Mouse (Mus musculus) colon, adult 2 months (tissue): ENCODE data around the gene Iqcf5. TPM values are rescaled to one million over a fixed set of nuclear protein-coding genes. Genes with fewer than 3 reads are reported as not detected.

Source experiments
- polyA plus RNA-seq: library from polyadenylated mRNA; depleted of rRNA; stranded (reverse); fragments of >200 nt; gene quantifications from 2 replicates; pipeline ENCODE4 v1.2.3, GENCODE M21; 2012; rRNA removed

Iqcf5 gene
- polyA plus RNA-seq = not detected in 2 replicates

GRCm38 (mm10) chr9:106514273-106514672 lies at the start of gene Iqcf5:
Gene Iqcf5 (plus strand): TSS chr9:106514573.

GRCm38 (mm10) chr9:106465571-106466200 lies 48.7 kb upstream of the Iqcf5 start, which contains the start of gene Gpr62:
Gene Gpr62 (minus strand): TSS chr9:106465938.

DNA sequence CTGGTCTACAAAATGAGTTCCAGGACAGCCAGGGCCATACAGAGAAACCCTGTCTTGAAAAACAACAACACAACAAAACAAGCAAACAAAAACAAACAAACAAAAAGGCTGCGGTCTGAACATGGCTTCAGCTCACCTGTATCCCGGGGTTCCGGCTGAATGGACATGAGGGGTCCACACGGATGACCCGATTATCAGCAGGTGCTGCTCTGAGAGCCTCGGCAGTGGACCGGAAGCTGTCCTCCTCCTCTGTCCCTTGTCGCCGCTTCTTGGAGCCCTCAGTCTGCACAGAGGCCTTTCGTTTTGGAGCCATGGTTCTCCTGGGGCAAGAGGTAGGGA lies 38.7 kb upstream of the Iqcf5 start, which contains the start of gene Rrp9:
TSS of gene Rrp9 (plus strand) at position 301 of the 339 bp plus-strand sequence.

DNA sequence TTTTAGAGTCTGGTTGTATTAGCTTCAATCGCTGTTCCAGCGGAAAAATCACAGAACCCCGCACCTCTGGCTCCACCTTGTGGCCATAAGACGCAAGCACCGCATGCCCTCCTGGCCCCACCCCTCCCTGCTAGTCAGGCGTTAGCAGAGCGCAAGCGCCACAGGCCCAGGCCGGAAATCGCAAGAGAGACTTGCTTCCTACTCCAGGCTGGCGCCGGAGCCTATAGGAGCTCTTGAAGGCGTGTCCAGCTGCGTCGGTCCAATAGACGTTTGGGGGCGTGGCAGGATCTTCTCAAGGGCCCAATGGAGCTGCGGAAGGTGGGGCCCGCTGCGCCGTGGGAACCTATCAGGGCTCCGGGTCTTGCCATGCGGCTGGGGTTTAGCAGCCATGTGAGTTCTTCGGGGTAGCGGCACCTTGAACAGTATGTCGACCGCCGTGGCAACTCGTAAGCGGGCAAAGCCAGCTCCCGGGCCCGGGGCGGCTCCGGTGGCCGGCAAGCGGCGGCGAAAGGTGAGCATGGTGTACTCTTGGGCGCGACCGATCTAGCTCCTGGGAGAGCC lies 37.4 kb upstream of the Iqcf5 start, which contains the start of gene Parp3:
TSS of gene Parp3 (minus strand) at position 26 of the 561 bp plus-strand sequence.

DNA sequence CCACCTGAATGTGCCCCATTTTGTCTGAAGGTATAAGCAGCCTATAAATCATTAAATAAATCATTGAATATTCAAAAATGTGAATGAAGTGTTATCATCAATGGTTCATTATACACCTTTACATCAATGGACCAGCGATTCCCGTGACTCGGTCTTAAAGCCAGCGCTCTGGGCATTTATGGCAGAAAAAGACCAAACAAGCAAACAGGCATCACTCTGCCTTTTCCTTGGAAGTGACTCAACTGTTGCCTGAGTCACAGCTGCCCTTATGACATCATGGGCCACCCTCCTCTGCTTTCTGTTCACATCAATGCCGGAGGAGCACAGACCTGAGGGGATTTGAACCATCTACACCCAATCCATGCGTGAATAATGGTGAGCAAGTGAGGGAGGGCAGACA lies 14.7 kb upstream of the Iqcf5 start, which contains the start of gene Iqcf1:
TSS of gene Iqcf1 (plus strand) at position 301 of the 400 bp plus-strand sequence.

DNA sequence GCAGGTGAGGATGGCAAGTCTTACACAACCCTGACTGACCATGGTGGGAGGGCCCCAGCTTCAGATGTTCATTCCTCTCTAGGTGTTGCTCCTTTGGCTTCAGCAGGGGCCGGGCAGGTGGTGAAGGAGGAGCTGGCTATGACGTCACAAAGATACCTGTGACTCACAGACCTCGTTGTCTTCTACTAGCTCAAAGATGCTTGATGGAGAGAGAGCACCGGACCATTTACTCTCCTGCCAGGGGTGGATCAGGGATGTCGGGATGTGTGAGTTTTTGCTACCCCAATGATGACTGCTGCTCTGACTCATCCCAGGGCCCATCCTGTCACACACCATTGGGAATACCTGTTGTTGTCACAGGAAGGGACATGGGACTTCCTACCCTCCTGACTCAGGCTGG lies 47.2 kb downstream of the Iqcf5 start, which contains the start of gene Iqcf3:
TSS of gene Iqcf3 (minus strand) at position 101 of the 400 bp plus-strand sequence.

Other genes with a start within 250 kb of the Iqcf5 start
- gene Poc1a, start 233.5 kb upstream of the Iqcf5 start, polyA plus RNA-seq = 18.2 and 19.5 TPM in 2 replicates
- gene Dusp7, start 145.9 kb upstream of the Iqcf5 start, polyA plus RNA-seq = 37.7 and 48.3 TPM in 2 replicates
- 438 and 578 TPM in 2 replicates for gene Rpl29, start 85.1 kb upstream of the Iqcf5 start, polyA plus RNA-seq
- 31.0 and 32.7 TPM in 2 replicates for gene Acy1, start 76.3 kb upstream of the Iqcf5 start, polyA plus RNA-seq
- 116 and 124 TPM in 2 replicates for gene Abhd14b, start 67.1 kb upstream of the Iqcf5 start, polyA plus RNA-seq
- 29.0 and 34.0 TPM in 2 replicates for gene Abhd14a, start 66.9 kb upstream of the Iqcf5 start, polyA plus RNA-seq
- 48.5 and 48.7 TPM in 2 replicates for gene Pcbp4, start 61.3 kb upstream of the Iqcf5 start, polyA plus RNA-seq
- gene Gpr62, start 48.6 kb upstream of the Iqcf5 start, polyA plus RNA-seq = 0.25 and 0.47 TPM in 2 replicates
- gene Rrp9, start 38.6 kb upstream of the Iqcf5 start, polyA plus RNA-seq = 25.4 and 27.9 TPM in 2 replicates
- 38.7 and 42.4 TPM in 2 replicates for gene Parp3, start 37.6 kb upstream of the Iqcf5 start, polyA plus RNA-seq
- gene Iqcf1, start 14.6 kb upstream of the Iqcf5 start, polyA plus RNA-seq = not detected in 2 replicates
- gene Iqcf3, start 47.1 kb downstream of the Iqcf5 start, polyA plus RNA-seq = not detected in 2 replicates
- gene Iqcf4, start 56.4 kb downstream of the Iqcf5 start, polyA plus RNA-seq = not detected in 2 replicates
- not detected in 2 replicates for gene Iqcf6, start 112.0 kb downstream of the Iqcf5 start, polyA plus RNA-seq
- gene Grm2, start 141.5 kb downstream of the Iqcf5 start, polyA plus RNA-seq = 0.06 TPM in 2 replicates
- gene Tex264, start 171.4 kb downstream of the Iqcf5 start, polyA plus RNA-seq = 131 and 150 TPM in 2 replicates